Mouse (Mus musculus): ENCODE results near the gene Golph3. TPM values are rescaled to one million over a fixed set of nuclear protein-coding genes. Genes with fewer than 3 reads are reported as not detected.

The Golph3 gene
- polyA plus RNA-seq, 1 experiment from 2014 or later, result 63.8 TPM

Other genes with a start within 250 kb of the Golph3 start
- 119 and 133 TPM in 2 replicates for gene Zfr, start 203.6 kb upstream of the Golph3 start, polyA plus RNA-seq (2015; fragmentation: Nextera tagmentation; extraction: Ambion mirVana)
- gene Mtmr12, start 116.4 kb upstream of the Golph3 start, polyA plus RNA-seq (2015; fragmentation: Nextera tagmentation; extraction: Ambion mirVana), result 10.3 and 11.3 TPM in 2 replicates
- 0.81 TPM in 1 of 2 replicates, not detected in the other for gene 1810049J17Rik, start 449 bp downstream of the Golph3 start, polyA plus RNA-seq (2015; fragmentation: Nextera tagmentation; extraction: Ambion mirVana)